Mouse (Mus musculus) neural tube, embryonic 10.5 days (tissue): ENCODE measurements around the gene 1700020A23Rik.

ENCODE experiments used
- DNase-seq: peaks from one replicate; pipeline ENCODE4 v3.0.0-alpha.2; 2017; ENCODE audit warnings: low spot score; ENCODE audit errors: extremely low spot score

The 1700020A23Rik gene

GRCm38 (mm10) chr2:130450434-130450796, 45.4 kb downstream of the 1700020A23Rik start:
- no peak for DNase-seq

- no peak for DNase-seq
Measured at GRCm38 (mm10) chr2:130451086-130451726, 46.1 kb downstream of the 1700020A23Rik start.

GRCm38 (mm10) chr2:130451727-130452090, 46.6 kb downstream of the 1700020A23Rik start:
- no peak for DNase-seq

GRCm38 (mm10) chr2:130452266-130452665, 47.2 kb downstream of the 1700020A23Rik start:
- DNase-seq = no peak

DNA sequence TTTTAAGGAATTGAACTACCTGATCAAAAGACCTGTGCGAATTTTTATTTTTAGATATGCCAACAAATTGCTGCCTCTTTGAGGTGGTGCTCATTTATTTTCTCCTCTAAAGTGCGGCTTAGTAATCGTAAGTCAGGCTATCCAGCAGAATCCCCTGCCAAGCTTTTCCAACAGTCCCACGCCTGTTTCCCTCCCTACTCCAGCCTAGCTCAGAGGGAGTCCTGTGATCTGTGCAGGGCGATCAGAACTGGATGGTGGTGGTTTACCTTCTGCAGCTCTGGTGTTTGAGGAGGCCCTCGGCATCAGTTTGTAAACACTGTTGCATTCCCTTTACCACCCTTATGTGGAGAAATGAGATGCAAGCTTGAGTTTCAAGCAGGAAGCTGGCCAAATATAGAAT, 48.4 kb downstream of the 1700020A23Rik start:
- no peak for DNase-seq

DNA sequence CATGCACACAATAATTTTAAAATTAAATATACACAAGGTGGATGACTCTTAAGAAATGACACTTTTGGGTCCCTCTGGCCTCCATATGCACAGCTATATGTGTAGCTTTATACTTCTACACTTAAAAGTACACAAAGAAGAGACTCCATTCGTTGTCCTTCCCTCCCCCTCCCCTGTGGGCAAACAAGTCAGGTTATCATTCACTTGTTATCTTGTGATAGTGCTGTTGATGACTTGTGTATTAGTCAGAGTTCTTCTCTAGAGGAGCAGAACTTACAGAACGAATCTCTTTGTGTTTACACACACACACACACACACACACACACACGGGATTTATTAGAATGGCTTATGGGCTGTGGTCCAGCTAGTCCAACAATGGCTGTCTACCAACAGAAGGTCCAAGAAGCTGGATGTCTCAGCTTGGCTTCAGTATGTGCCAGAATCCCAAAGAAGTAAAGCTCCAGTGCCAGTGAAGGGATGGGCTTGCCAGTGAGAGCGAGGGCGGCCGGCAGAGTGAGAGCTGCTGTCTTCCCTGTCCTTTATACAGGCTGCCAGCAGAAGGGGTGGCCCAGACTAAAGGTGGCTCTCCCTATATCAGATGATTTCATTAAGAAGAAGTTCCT, 49.8 kb downstream of the 1700020A23Rik start:
- no peak for DNase-seq
